Mouse (Mus musculus) intestine, embryonic 14.5 days (tissue): ENCODE data around the gene Map2k5. TPM values are rescaled to one million over a fixed set of nuclear protein-coding genes. Genes with fewer than 3 reads are reported as not detected.

Experiments
- ATAC-seq: fragments of 200-750 bp; cut with Nextera tagmentation; replicated peaks from 2 replicates; pipeline ENCODE4 v1.8.0; 2017; ENCODE audit warnings: low read depth, moderate number of reproducible peaks, moderate TSS enrichment, moderate library complexity; ENCODE audit not compliant: low FRiP score, low TSS enrichment
- DNase-seq: peaks from one replicate; pipeline ENCODE4 v3.0.0-alpha.2; 2018; ENCODE audit warnings: low spot score
- H3K27ac ChIP-seq: fragments of 300-500 bp; sonication (generic); 2 replicates; pipeline ENCODE4 v1.5.1; 2014; ENCODE audit warnings: low read depth, mild to moderate bottlenecking, control low read depth
- H3K27me3 ChIP-seq: fragments of 300-500 bp; sonication (generic); replicated peaks from 2 replicates; pipeline ENCODE4 v1.6.1; 2014; ENCODE audit warnings: low read length, control low read depth; ENCODE audit not compliant: control insufficient read depth, insufficient read depth
- H3K36me3 ChIP-seq: fragments of 300-500 bp; sonication (generic); 2 replicates; pipeline ENCODE4 v1.6.1; 2014; ENCODE audit warnings: low read length, control low read depth; ENCODE audit not compliant: control insufficient read depth, insufficient read depth
- H3K4me1 ChIP-seq: fragments of 300-500 bp; sonication (generic); replicated peaks from 2 replicates; pipeline ENCODE4 v1.6.1; 2014; ENCODE audit warnings: low read length, control low read depth, mixed read lengths; ENCODE audit not compliant: control insufficient read depth, insufficient read depth
- H3K4me2 ChIP-seq: fragments of 300-500 bp; sonication (generic); 2 replicates; pipeline ENCODE4 v1.6.1; 2014; ENCODE audit warnings: low read length
- H3K4me3 ChIP-seq: fragments of 300-500 bp; sonication (generic); 2 replicates; pipeline ENCODE4 v1.5.1; 2014; ENCODE audit warnings: low read depth, low read length, control low read depth, mixed read lengths
- H3K9ac ChIP-seq: fragments of 300-500 bp; sonication (generic); 2 replicates; pipeline ENCODE4 v1.6.1; 2014; ENCODE audit warnings: mild to moderate bottlenecking, low read length
- H3K9me3 ChIP-seq: fragments of 300-500 bp; sonication (generic); 2 replicates; pipeline ENCODE4 v1.6.1; 2016; ENCODE audit warnings: low read length, control low read depth; ENCODE audit not compliant: control insufficient read depth
- WGBS: fragments of 180-500 bp; shearing (Covaris S2); extraction: QIAGEN DNeasy Blood & Tissue Kit; methylation state at CpG from one replicate; pipeline ENCODE4 v1.1.7; 2014; 5-methylcytosine and 5-hydroxymethylcytosine counted together
- polyA plus RNA-seq: library from polyadenylated mRNA; unstranded; fragments of >200 nt; fragmentation: Nextera tagmentation; extraction: Ambion mirVana; gene quantifications from 2 replicates; pipeline ENCODE4 v1.2.1, GENCODE M21; 2014

Gene Map2k5
- polyA plus RNA-seq, 1 experiment from 2014 or later = 31.2 TPM

- DNase-seq (no peak), ATAC-seq (no peak)
- Histone ChIP-seq H3K9me3 (no peaks in the 10 kb centered on the region), H3K27me3 (no peaks in the 10 kb centered on the region), H3K36me3 (0 out of 2 replicates have a peak, but pooled peaks cover 5% of the 10 kb centered on the region), H3K9ac (no peak overlapping the region), H3K4me2 (no peak overlapping the region), H3K4me3 (no peak overlapping the region), H3K27ac (no peak overlapping the region), H3K4me1 (no peaks in the 10 kb centered on the region)
- WGBS = 38% methylated on average over 8 of the region's 8 CpGs
These were observed 136.5 kb downstream of the Map2k5 start for GRCm38 (mm10) chr9:63241241-63241640.

- WGBS = 83% methylated on average over 5 of the region's 5 CpGs
- Histone ChIP-seq H3K27me3 (no peaks in the 10 kb centered on the region), H3K4me2 (no peak overlapping the region), H3K4me3 (no peak overlapping the region), H3K9me3 (no peaks in the 10 kb centered on the region), H3K27ac (no peak overlapping the region), H3K36me3 (0 out of 2 replicates have a peak, but pooled peaks cover 3% of the 10 kb centered on the region), H3K9ac (no peak overlapping the region), H3K4me1 (no peaks in the 10 kb centered on the region)
- no peak for ATAC-seq
- no peak for DNase-seq
These were observed 143.3 kb downstream of the Map2k5 start for GRCm38 (mm10) chr9:63234356-63234755.

- no peak for ATAC-seq
- no peak for DNase-seq
- Histone ChIP-seq H3K4me2 (no peak overlapping the region), H3K36me3 (0 out of 2 replicates have a peak, but pooled peaks cover 3% of the 10 kb centered on the region), H3K4me1 (no peaks in the 10 kb centered on the region), H3K27ac (no peak overlapping the region), H3K27me3 (no peaks in the 10 kb centered on the region), H3K9ac (no peak overlapping the region), H3K9me3 (no peaks in the 10 kb centered on the region), H3K4me3 (no peak overlapping the region)
- 58% methylated on average over 15 of the region's 15 CpGs for WGBS
These were observed 147.4 kb downstream of the Map2k5 start for GRCm38 (mm10) chr9:63230289-63230688.

- DNase-seq (no peak), ATAC-seq (no peak)
- Histone ChIP-seq H3K4me3 (no peak overlapping the region), H3K36me3 (0 out of 2 replicates have a peak, but pooled peaks cover 3% of the 10 kb centered on the region), H3K27ac (no peak overlapping the region), H3K27me3 (no peaks in the 10 kb centered on the region), H3K9ac (no peak overlapping the region), H3K4me1 (no peaks in the 10 kb centered on the region), H3K4me2 (no peak overlapping the region), H3K9me3 (no peaks in the 10 kb centered on the region)
- WGBS = 68% methylated on average over 4 of the region's 4 CpGs
These were observed 148.6 kb downstream of the Map2k5 start for GRCm38 (mm10) chr9:63229124-63229523.

GRCm38 (mm10) chr9:63222161-63222560 is 155.5 kb downstream of the Map2k5 start:
- DNase-seq = no peak
- WGBS = 33% methylated on average over 6 of the region's 6 CpGs

GRCm38 (mm10) chr9:63219851-63220250 is 157.9 kb downstream of the Map2k5 start:
- H3K9ac ChIP-seq = no peak overlapping the region
- no peaks in the 10 kb centered on the region for H3K27me3 ChIP-seq
- no peak overlapping the region for H3K27ac ChIP-seq
- 0 out of 2 replicates have a peak, but pooled peaks cover 4% of the 10 kb centered on the region for H3K4me1 ChIP-seq
- H3K4me3 ChIP-seq = no peak overlapping the region
- H3K4me2 ChIP-seq = no peak overlapping the region
- no peaks in the 10 kb centered on the region for H3K9me3 ChIP-seq
- H3K36me3 ChIP-seq = 0 out of 2 replicates have a peak, but pooled peaks cover 3% of the 10 kb centered on the region
- DNase-seq (no peak), ATAC-seq (no peak)
- WGBS = 35% methylated on average over 7 of the region's 7 CpGs

More at GRCm38 (mm10) chr9:63222161-63222560, 155.5 kb downstream of the Map2k5 start:
- ATAC-seq = no peak
- Histone ChIP-seq H3K4me3 (no peak overlapping the region), H3K4me1 (0 out of 2 replicates have a peak, but pooled peaks cover 4% of the 10 kb centered on the region), H3K4me2 (no peak overlapping the region), H3K36me3 (no peaks in the 10 kb centered on the region), H3K27me3 (no peaks in the 10 kb centered on the region), H3K9me3 (no peaks in the 10 kb centered on the region), H3K9ac (no peak overlapping the region), H3K27ac (no peak overlapping the region)

GRCm38 (mm10) chr9:63215031-63215430 is 162.7 kb downstream of the Map2k5 start:
- no peaks in the 10 kb centered on the region for H3K27me3 ChIP-seq
- no peaks in the 10 kb centered on the region; the same call in 1 of the 2 replicates for H3K4me1 ChIP-seq
- H3K9ac ChIP-seq = no peak overlapping the region
- 91% methylated on average over 2 of the region's 2 CpGs for WGBS
- H3K27ac ChIP-seq = no peak overlapping the region
- ATAC-seq = no peak
- no peaks in the 10 kb centered on the region for H3K9me3 ChIP-seq
- peaks cover 13% of the 10 kb centered on the region; the same call in 1 of the 2 replicates for H3K36me3 ChIP-seq
- no peak overlapping the region for H3K4me2 ChIP-seq
- H3K4me3 ChIP-seq = no peak overlapping the region
- DNase-seq = no peak

- DNase-seq (no peak), ATAC-seq (no peak)
- Histone ChIP-seq H3K27me3 (no peaks in the 10 kb centered on the region), H3K4me1 (no peaks in the 10 kb centered on the region), H3K9me3 (no peaks in the 10 kb centered on the region), H3K4me2 (no peak overlapping the region), H3K27ac (no peak overlapping the region), H3K36me3 (0 out of 2 replicates have a peak, but pooled peaks cover 6% of the 10 kb centered on the region), H3K9ac (no peak overlapping the region), H3K4me3 (no peak overlapping the region)
- 92% methylated on average over 15 of the region's 15 CpGs for WGBS
These were observed 170.9 kb downstream of the Map2k5 start for GRCm38 (mm10) chr9:63206769-63207276.

- ATAC-seq (no peak), DNase-seq (no peak)
- no peak overlapping the region for H3K9ac ChIP-seq
- 0 out of 2 replicates have a peak, but pooled peaks cover 6% of the 10 kb centered on the region for H3K36me3 ChIP-seq
- no peak overlapping the region for H3K4me2 ChIP-seq
- no peaks in the 10 kb centered on the region for H3K27me3 ChIP-seq
- no peak overlapping the region for H3K4me3 ChIP-seq
- no peaks in the 10 kb centered on the region for H3K4me1 ChIP-seq
- no peak overlapping the region for H3K27ac ChIP-seq
- WGBS = 83% methylated on average over 3 of the region's 3 CpGs
- no peaks in the 10 kb centered on the region for H3K9me3 ChIP-seq
These were observed 174.2 kb downstream of the Map2k5 start for GRCm38 (mm10) chr9:63203461-63203860.
